Mouse (Mus musculus): ENCODE results near the gene Grasp.
A peak's percentile ranks its signal among the peaks of the same experiment; 100 is the strongest.

Grasp gene

GRCm38 (mm10) chr15:101228866-101229590 lies 5.0 kb downstream of the Grasp start:
- no peak for DNase-seq (ENCODE audit: low spot score)

GRCm38 (mm10) chr15:101230503-101230902 lies 6.5 kb downstream of the Grasp start:
- no peak for DNase-seq (ENCODE audit: low spot score)

- no peak for DNase-seq (ENCODE audit: low spot score)
Measured at GRCm38 (mm10) chr15:101230995-101231647, 7.1 kb downstream of the Grasp start.

GRCm38 (mm10) chr15:101231648-101232180 lies 7.7 kb downstream of the Grasp start:
- DNase-seq (ENCODE audit: low spot score), result no peak

GRCm38 (mm10) chr15:101232607-101233006 lies 8.6 kb downstream of the Grasp start:
- DNase-seq (ENCODE audit: low spot score), result no peak

GRCm38 (mm10) chr15:101233183-101233582 lies 9.2 kb downstream of the Grasp start:
- no peak for DNase-seq (ENCODE audit: low spot score)

GRCm38 (mm10) chr15:101233641-101234275 lies 9.8 kb downstream of the Grasp start:
- DNase-seq (ENCODE audit: low spot score), result no peak

GRCm38 (mm10) chr15:101234611-101235341 lies 10.8 kb downstream of the Grasp start:
- DNase-seq (ENCODE audit: low spot score), result no peak

GRCm38 (mm10) chr15:101235342-101235698 lies 11.3 kb downstream of the Grasp start:
- DNase-seq (ENCODE audit: low spot score), result no peak

GRCm38 (mm10) chr15:101235728-101236327 lies 11.8 kb downstream of the Grasp start:
- DNase-seq (ENCODE audit: low spot score), result no peak

GRCm38 (mm10) chr15:101236878-101237277 lies 12.9 kb downstream of the Grasp start:
- DNase-seq (ENCODE audit: low spot score), result no peak

GRCm38 (mm10) chr15:101238885-101239511 lies 15.0 kb downstream of the Grasp start:
- no peak for DNase-seq (ENCODE audit: low spot score)

- DNase-seq (ENCODE audit: low spot score), result no peak
Measured at GRCm38 (mm10) chr15:101239821-101240220, 15.8 kb downstream of the Grasp start.

GRCm38 (mm10) chr15:101240799-101241204 lies 16.8 kb downstream of the Grasp start:
- no peak for DNase-seq (ENCODE audit: low spot score)

GRCm38 (mm10) chr15:101241236-101241635 lies 17.2 kb downstream of the Grasp start:
- DNase-seq (ENCODE audit: low spot score), result no peak

GRCm38 (mm10) chr15:101241853-101242252 lies 17.9 kb downstream of the Grasp start:
- no peak for DNase-seq (ENCODE audit: low spot score)

- no peak for DNase-seq (ENCODE audit: low spot score)
Measured at GRCm38 (mm10) chr15:101242645-101243044, 18.7 kb downstream of the Grasp start.

GRCm38 (mm10) chr15:101244012-101244411 lies 20.0 kb downstream of the Grasp start:
- no peak for DNase-seq (ENCODE audit: low spot score)

- peak; percentile 79 for DNase-seq (ENCODE audit: low spot score)
Measured at GRCm38 (mm10) chr15:101246231-101247154, 22.5 kb downstream of the Grasp start.

GRCm38 (mm10) chr15:101247155-101247498 lies 23.1 kb downstream of the Grasp start:
- no peak for DNase-seq (ENCODE audit: low spot score)
